Mouse (Mus musculus) kidney, postnatal 25 days (tissue): ENCODE measurements around the gene Tff1.

Experiments used
- DNase-seq, 2 experiments: peaks; one replicate each; pipeline ENCODE4 v3.0.0; 2021; ENCODE audit warnings: mixed read lengths in 2 of 2

Gene Tff1

GRCm38 (mm10) chr17:31165127-31165526 is at the start of gene Tff1:
Gene Tff1 (minus strand): TSS chr17:31165277.
- no peak for DNase-seq

- no peak for DNase-seq
Observed at GRCm38 (mm10) chr17:31211881-31212280, 46.8 kb upstream of the Tff1 start.

DNA sequence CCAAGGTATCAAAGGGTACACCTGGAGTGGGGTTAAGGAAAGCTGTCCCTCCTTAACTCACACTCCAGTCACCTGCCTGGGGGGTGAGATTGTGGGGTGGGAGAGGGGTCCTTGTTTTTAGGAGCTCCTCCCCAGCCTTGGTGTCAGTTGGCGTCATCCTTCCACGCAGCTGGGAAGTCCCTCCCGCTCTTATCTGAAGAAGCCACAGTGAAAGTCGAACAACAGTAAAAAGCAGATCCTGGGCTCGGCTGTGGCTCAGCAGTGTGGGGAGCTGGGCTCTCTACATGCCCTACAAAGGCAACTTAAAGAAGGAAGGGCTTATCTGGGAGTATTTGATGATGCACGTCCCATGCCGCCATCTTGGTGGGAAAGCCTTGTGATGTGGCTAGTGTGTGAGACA is 45.2 kb upstream of the Tff1 start:
- DNase-seq: no peak

DNA sequence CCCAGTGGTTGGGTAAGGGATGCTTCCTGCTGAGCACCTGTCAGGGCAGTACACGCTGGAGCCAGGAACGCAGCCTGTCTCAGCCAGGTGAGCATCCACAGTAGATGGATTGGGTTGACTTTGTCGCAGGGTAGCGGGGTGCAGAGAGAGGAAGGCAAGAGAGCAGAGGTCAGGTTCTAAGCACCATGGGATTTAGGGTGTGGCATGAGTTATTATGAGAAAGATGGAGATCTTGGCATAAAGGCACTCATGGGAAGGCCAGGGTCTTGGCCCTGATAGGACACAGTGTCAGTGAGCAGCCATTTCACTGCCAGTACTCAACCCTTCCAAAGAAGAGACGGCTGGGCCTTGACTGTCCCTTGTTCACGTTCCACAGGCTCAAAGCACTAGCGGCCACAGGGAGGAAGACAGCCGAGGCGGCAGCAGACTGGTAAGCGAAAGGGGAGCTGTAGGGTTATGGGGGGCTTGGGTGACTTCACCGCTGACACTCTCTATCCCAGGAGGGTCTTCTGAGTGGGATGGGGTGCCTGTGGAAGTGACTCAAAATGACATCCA is 44.4 kb upstream of the Tff1 start:
- DNase-seq: no peak

GRCm38 (mm10) chr17:31208654-31209053 is 43.6 kb upstream of the Tff1 start:
- no peak for DNase-seq

- no peak for DNase-seq
Observed at GRCm38 (mm10) chr17:31207771-31208334, 42.8 kb upstream of the Tff1 start, which contains the start of gene Ubash3a. Gene Ubash3a (plus strand): TSS chr17:31207873.

- no peak for DNase-seq
Observed at GRCm38 (mm10) chr17:31198877-31199276, 33.8 kb upstream of the Tff1 start, which contains the start of gene Tmprss3. Gene Tmprss3 (minus strand): TSS chr17:31198977.

- DNase-seq: no peak
Observed at GRCm38 (mm10) chr17:31196283-31196682, 31.2 kb upstream of the Tff1 start.

DNA sequence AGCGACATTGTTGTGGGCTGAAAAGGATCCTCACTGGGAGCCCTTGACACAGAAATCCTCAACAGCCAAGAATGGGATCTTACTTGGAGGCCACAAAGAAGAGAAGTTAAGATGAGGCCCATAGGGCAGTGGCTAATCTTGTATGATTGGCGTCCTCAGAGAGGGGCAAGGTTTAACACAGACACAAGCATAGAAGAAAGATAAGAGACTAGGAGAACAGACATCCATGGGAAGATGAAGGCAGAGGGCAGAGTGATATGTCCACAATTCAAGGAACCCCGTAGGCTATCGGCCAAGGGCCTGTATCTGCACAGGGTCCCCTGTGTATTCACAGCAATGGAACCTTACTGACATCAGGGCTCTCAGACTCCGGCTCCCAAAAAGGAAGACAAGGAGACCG is 30.1 kb upstream of the Tff1 start:
- DNase-seq: no peak

DNA sequence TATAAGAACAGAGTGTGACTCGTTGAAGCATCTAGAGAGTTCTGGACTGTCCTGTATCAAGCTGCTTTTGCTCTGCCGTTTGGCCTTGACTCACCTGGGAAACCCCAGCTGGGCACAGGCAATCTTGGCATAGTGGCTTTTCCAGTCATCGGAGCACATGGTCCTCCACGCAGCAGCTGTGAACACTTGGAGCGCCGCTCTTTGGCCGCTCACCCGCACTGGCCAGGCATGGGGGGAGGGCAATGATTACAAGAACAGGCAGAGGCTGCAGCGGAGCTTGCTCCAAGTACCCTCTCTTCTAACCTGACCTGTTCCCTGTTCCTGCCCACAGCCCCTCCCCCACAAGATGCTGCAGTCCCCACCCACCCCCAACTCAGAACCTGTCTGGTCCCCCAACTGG is 28.3 kb upstream of the Tff1 start:
- no peak for DNase-seq

- DNase-seq: no peak
Observed at GRCm38 (mm10) chr17:31192663-31193062, 27.6 kb upstream of the Tff1 start.

DNA sequence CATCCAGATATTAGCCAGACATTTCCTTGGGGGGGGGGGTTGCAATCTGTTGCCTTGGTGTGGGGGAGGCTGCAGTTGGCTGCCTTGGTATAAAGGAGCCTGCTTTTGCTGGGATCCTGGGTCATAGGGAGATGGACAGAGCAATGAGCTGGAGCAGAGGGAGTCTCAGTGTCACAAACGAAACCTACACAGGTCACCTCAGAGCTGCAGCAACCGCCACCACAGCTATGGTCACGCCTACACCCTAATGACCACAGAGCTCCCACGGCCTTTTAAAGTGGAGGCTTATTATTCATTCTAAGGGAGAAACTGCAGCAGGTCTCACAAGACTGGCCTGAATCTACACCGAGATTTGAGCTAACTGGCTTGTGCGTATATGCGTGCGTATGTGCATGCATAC is 26.7 kb upstream of the Tff1 start:
- DNase-seq: no peak

DNA sequence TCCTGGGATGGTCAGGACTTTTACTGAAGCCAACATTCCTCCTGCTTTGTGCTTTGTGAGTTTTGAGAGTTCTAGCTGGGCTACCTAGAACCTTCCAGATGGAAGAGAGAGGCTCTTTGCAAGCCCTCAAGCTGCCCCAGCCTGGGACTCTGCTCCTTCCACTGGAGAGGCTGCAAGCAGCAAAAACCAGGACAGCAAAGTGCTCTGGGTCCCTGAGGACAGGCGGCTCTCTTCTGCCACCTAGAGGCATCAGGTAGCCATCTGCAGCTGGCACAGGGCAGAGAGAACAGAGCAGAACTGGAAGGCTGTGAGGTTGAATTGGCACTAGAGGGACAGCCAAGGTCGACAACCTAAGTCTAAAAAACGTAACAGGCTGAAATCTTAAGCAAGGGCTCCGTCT is 22.3 kb upstream of the Tff1 start:
- peak; percentile 84 to 85 for DNase-seq

DNA sequence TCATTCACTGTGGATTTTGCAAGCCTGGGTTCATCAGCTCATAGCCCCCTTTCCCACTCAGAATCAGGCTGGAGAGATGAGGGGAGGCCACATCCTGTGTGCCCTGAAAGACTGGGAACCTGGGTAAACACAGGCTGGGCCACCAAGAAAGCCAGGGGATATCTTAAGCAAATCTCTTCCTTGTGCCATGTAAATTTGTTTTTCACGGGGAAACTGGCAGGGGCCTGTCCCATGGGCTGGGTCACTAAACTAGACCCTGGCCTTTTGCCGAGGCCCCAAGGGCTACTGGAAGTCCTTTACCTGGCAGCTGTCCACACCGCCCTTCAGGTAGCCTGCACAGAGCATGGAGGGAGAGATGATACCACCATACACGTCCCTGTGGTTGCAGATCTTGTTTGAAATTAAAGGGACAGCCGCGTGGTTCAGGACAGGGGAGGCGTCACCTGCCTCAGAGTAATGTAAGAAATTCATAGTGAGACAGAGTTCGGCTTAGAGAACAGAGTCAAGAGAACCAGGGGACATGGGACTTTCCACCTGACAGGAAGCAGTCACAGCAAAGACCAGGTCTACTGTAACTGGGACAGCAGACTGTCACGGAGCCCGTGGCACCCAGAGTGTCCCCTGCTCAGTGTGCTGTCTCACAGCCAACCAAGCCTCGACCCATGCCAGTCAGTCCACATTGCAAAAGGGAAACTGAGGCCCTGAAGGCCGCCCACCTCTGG is 19.4 kb upstream of the Tff1 start:
- peak; percentile 27 to 58 for DNase-seq

GRCm38 (mm10) chr17:31183180-31183974 is 18.3 kb upstream of the Tff1 start:
- no peak for DNase-seq

DNA sequence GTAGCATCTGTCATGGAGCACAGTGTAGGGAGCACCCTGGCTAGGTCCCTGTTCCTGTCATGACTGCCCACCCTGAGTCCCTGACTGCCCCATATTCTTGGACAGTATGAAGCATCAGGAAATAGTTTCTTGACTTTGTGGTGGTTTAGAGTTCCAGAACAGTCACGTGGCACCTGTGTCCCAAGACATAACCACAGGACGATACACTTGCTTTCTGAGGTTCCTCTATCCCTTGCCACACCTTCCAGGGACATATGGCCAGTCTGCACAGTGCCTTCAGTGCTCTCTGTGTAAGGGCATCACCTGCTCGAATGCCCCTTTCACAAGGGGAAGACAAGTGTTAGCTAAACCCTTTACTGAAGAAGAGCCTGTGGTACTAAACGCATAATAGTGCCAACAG is 16.4 kb upstream of the Tff1 start:
- DNase-seq: no peak

DNA sequence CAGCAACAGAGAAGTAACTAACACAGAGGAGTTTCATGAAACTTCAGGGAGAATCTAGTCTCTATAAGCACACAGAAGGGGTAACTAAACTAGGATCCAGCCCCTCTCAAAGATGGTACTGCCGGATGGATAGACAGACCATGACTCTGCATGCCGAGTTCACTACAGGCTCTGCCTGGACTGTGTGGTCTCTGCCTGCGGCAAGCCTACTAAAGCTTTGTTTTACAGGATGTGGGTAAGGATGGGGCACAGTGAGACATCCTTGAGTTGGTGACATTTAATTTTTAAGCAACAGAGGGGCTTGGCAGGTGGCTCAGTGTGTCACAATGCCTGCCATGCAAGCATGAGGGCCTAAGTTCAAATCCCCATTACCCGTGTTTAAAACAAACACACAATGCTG is 11.2 kb upstream of the Tff1 start:
- no peak for DNase-seq

- no peak for DNase-seq
Observed at GRCm38 (mm10) chr17:31169796-31170195, 4.7 kb upstream of the Tff1 start.

DNA sequence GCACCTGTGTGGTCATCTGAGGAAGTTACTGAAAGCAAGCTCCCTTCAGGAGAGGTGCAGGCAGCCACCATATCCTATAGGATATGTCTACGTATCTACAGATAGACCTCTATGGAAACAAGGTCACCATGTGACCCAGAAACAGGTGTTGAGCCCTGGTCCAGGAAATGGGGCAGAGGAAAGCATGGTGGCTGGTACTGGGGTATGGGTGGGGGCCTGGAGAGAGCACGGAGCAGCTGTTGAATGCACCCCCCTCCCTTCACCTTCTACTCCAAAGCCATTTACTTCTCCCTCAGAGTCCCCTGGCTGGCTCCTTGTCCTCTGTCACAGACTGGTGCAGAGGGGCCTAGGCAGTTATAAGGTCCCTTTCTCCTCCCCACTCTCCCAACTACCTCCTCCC is 1.3 kb downstream of the Tff1 start:
- no peak for DNase-seq

- DNase-seq: peak; percentile 18 to 48
Observed at GRCm38 (mm10) chr17:31162607-31163006, 2.5 kb downstream of the Tff1 start.

GRCm38 (mm10) chr17:31160291-31160690 is 4.8 kb downstream of the Tff1 start:
- DNase-seq: peak in 1 of 2 experiments; percentile 35

DNA sequence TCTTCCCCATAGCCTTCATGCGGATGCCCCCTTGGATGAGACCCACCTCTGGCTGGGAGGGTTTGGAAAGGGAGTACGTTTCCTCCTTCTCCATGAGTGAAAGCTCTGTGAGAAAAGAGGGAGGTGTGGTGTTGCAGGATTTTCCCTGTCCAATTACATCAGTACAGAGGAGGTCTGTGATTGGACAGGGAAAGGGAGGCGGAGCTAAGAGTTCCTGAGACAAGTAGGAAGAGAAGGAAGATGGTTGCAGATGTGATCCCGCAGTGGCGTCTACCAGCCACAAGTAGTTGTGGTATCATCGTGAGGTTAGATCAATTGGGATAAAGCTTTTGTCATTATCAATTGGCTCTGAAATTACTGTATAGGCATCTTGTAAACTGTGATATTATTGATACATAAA is 7.2 kb downstream of the Tff1 start:
- DNase-seq: no peak

- no peak for DNase-seq
Observed at GRCm38 (mm10) chr17:31153785-31154184, 11.3 kb downstream of the Tff1 start.
